Mouse (Mus musculus): ENCODE measurements around the gene Ptprg. TPM values are rescaled to one million over a fixed set of nuclear protein-coding genes. Genes with fewer than 3 reads are reported as not detected.

Gene Ptprg
- polyA plus RNA-seq, 1 experiment, result 21.7 TPM

GRCm38 (mm10) chr14:11902794-11903193 lies 349.5 kb downstream of the Ptprg start:
- no peak overlapping the region for H3K27ac ChIP-seq (ENCODE audit: insufficient read depth, low read depth, low read length)
- no peak for TF ChIP-seq POLR2A (IDR thresholded peaks at IDR 0.05; ENCODE audit: low read depth, low read length)
- no peaks in the 10 kb centered on the region for H3K4me1 ChIP-seq (ENCODE audit: control insufficient read depth, insufficient read depth, insufficient read length, low read length)
- WGBS, result 76% methylated on average over 2 of the region's 2 CpGs
- H3K36me3 ChIP-seq (ENCODE audit: control insufficient read depth, insufficient read depth, low read length), result no peaks in the 10 kb centered on the region
- no peak overlapping the region for H3K4me3 ChIP-seq (ENCODE audit: low read depth, low read length)
- H3K27me3 ChIP-seq (ENCODE audit: control insufficient read depth, insufficient read depth, low read length), result no peaks in the 10 kb centered on the region

- Histone ChIP-seq H3K4me3 (ENCODE audit: low read depth, low read length) (no peak overlapping the region), H3K27ac (ENCODE audit: insufficient read depth, low read depth, low read length) (no peak overlapping the region), H3K4me1 (ENCODE audit: control insufficient read depth, insufficient read depth, insufficient read length, low read length) (no peaks in the 10 kb centered on the region), H3K36me3 (ENCODE audit: control insufficient read depth, insufficient read depth, low read length) (no peaks in the 10 kb centered on the region), H3K27me3 (ENCODE audit: control insufficient read depth, insufficient read depth, low read length) (no peaks in the 10 kb centered on the region)
- TF ChIP-seq CTCF (IDR thresholded peaks at IDR 0.05; ENCODE audit: extremely low read depth, insufficient read length, insufficient replicate concordance, low read depth, low read length), result no peak
- no peak for TF ChIP-seq POLR2A (IDR thresholded peaks at IDR 0.05; ENCODE audit: low read depth, low read length)
- 83% methylated on average over 5 of the region's 5 CpGs for WGBS
Observed at GRCm38 (mm10) chr14:11906130-11906675, 352.9 kb downstream of the Ptprg start.

- H3K4me3 ChIP-seq (ENCODE audit: low read depth, low read length), result no peak overlapping the region
- TF ChIP-seq CTCF (IDR thresholded peaks at IDR 0.05; ENCODE audit: extremely low read depth, insufficient read length, insufficient replicate concordance, low read depth, low read length) (no peak), POLR2A (IDR thresholded peaks at IDR 0.05; ENCODE audit: low read depth, low read length) (no peak)
- no peak overlapping the region for H3K27ac ChIP-seq (ENCODE audit: insufficient read depth, low read depth, low read length)
- 89% methylated on average over 1 of the region's 1 CpGs for WGBS
- H3K36me3 ChIP-seq (ENCODE audit: control insufficient read depth, insufficient read depth, low read length), result no peaks in the 10 kb centered on the region
- no peaks in the 10 kb centered on the region for H3K27me3 ChIP-seq (ENCODE audit: control insufficient read depth, insufficient read depth, low read length)
- H3K4me1 ChIP-seq (ENCODE audit: control insufficient read depth, insufficient read depth, insufficient read length, low read length), result no peaks in the 10 kb centered on the region
Observed at GRCm38 (mm10) chr14:11912253-11912652, 358.9 kb downstream of the Ptprg start.

GRCm38 (mm10) chr14:11917225-11917624 lies 363.9 kb downstream of the Ptprg start:
- Histone ChIP-seq H3K27ac (ENCODE audit: insufficient read depth, low read depth, low read length) (no peak overlapping the region), H3K36me3 (ENCODE audit: control insufficient read depth, insufficient read depth, low read length) (no peaks in the 10 kb centered on the region), H3K27me3 (ENCODE audit: control insufficient read depth, insufficient read depth, low read length) (no peaks in the 10 kb centered on the region), H3K4me3 (ENCODE audit: low read depth, low read length) (no peak overlapping the region), H3K4me1 (ENCODE audit: control insufficient read depth, insufficient read depth, insufficient read length, low read length) (no peaks in the 10 kb centered on the region)
- 96% methylated on average over 5 of the region's 5 CpGs for WGBS
- no peak for TF ChIP-seq CTCF (IDR thresholded peaks at IDR 0.05; ENCODE audit: extremely low read depth, insufficient read length, insufficient replicate concordance, low read depth, low read length)

GRCm38 (mm10) chr14:11928545-11928944 lies 375.2 kb downstream of the Ptprg start:
- H3K36me3 ChIP-seq (ENCODE audit: control insufficient read depth, insufficient read depth, low read length), result no peaks in the 10 kb centered on the region
- TF ChIP-seq CTCF (IDR thresholded peaks at IDR 0.05; ENCODE audit: extremely low read depth, insufficient read length, insufficient replicate concordance, low read depth, low read length), result no peak
- TF ChIP-seq POLR2A (IDR thresholded peaks at IDR 0.05; ENCODE audit: low read depth, low read length), result no peak
- no peak overlapping the region for H3K4me3 ChIP-seq (ENCODE audit: low read depth, low read length)
- no peaks in the 10 kb centered on the region for H3K4me1 ChIP-seq (ENCODE audit: control insufficient read depth, insufficient read depth, insufficient read length, low read length)
- H3K27ac ChIP-seq (ENCODE audit: insufficient read depth, low read depth, low read length), result no peak overlapping the region
- H3K27me3 ChIP-seq (ENCODE audit: control insufficient read depth, insufficient read depth, low read length), result no peaks in the 10 kb centered on the region
- WGBS, result 77% methylated on average over 2 of the region's 2 CpGs

- H3K27ac ChIP-seq (ENCODE audit: insufficient read depth, low read depth, low read length), result no peak overlapping the region
- no peaks in the 10 kb centered on the region for H3K36me3 ChIP-seq (ENCODE audit: control insufficient read depth, insufficient read depth, low read length)
- H3K27me3 ChIP-seq (ENCODE audit: control insufficient read depth, insufficient read depth, low read length), result no peaks in the 10 kb centered on the region
- H3K4me1 ChIP-seq (ENCODE audit: control insufficient read depth, insufficient read depth, insufficient read length, low read length), result no peaks in the 10 kb centered on the region
- TF ChIP-seq POLR2A (IDR thresholded peaks at IDR 0.05; ENCODE audit: low read depth, low read length) (no peak), CTCF (IDR thresholded peaks at IDR 0.05; ENCODE audit: extremely low read depth, insufficient read length, insufficient replicate concordance, low read depth, low read length) (no peak)
- H3K4me3 ChIP-seq (ENCODE audit: low read depth, low read length), result no peak overlapping the region
- 71% methylated on average over 3 of the region's 3 CpGs for WGBS
Observed at GRCm38 (mm10) chr14:11932517-11932916, 379.2 kb downstream of the Ptprg start.

- no peak overlapping the region for H3K27ac ChIP-seq (ENCODE audit: insufficient read depth, low read depth, low read length)
- H3K27me3 ChIP-seq (ENCODE audit: control insufficient read depth, insufficient read depth, low read length), result no peaks in the 10 kb centered on the region
- H3K4me3 ChIP-seq (ENCODE audit: low read depth, low read length), result no peak overlapping the region
- no peaks in the 10 kb centered on the region for H3K36me3 ChIP-seq (ENCODE audit: control insufficient read depth, insufficient read depth, low read length)
- TF ChIP-seq CTCF (IDR thresholded peaks at IDR 0.05; ENCODE audit: extremely low read depth, insufficient read length, insufficient replicate concordance, low read depth, low read length) (no peak), POLR2A (IDR thresholded peaks at IDR 0.05; ENCODE audit: low read depth, low read length) (no peak)
- no peaks in the 10 kb centered on the region for H3K4me1 ChIP-seq (ENCODE audit: control insufficient read depth, insufficient read depth, insufficient read length, low read length)
- 75% methylated on average over 2 of the region's 2 CpGs for WGBS
Observed at GRCm38 (mm10) chr14:11934556-11934955, 381.2 kb downstream of the Ptprg start.

- no peak overlapping the region for H3K4me3 ChIP-seq (ENCODE audit: low read depth, low read length)
- H3K36me3 ChIP-seq (ENCODE audit: control insufficient read depth, insufficient read depth, low read length), result no peaks in the 10 kb centered on the region
- no peak overlapping the region for H3K27ac ChIP-seq (ENCODE audit: insufficient read depth, low read depth, low read length)
- TF ChIP-seq CTCF (IDR thresholded peaks at IDR 0.05; ENCODE audit: extremely low read depth, insufficient read length, insufficient replicate concordance, low read depth, low read length), result no peak
- no peak for TF ChIP-seq POLR2A (IDR thresholded peaks at IDR 0.05; ENCODE audit: low read depth, low read length)
- H3K27me3 ChIP-seq (ENCODE audit: control insufficient read depth, insufficient read depth, low read length), result no peaks in the 10 kb centered on the region
- H3K4me1 ChIP-seq (ENCODE audit: control insufficient read depth, insufficient read depth, insufficient read length, low read length), result no peaks in the 10 kb centered on the region
- 41% methylated on average over 1 of the region's 1 CpGs for WGBS
Observed at GRCm38 (mm10) chr14:11935281-11935680, 381.9 kb downstream of the Ptprg start.

Measured in small intestine, adult 2 months (tissue).